Mouse (Mus musculus) erythroblast, embryonic 14.5 days (primary cell): ENCODE data around the gene Cdh6.

ENCODE experiments used
- GATA1 ChIP-seq: IDR thresholded peaks from 2 replicates; pipeline ENCODE4 v1.6.1; 2012; ENCODE audit warnings: low read length, inconsistent platforms, mixed read lengths
- TAL1 ChIP-seq: IDR thresholded peaks from 3 replicates; pipeline ENCODE4 v1.6.1; 2012; ENCODE audit warnings: low read length, inconsistent platforms, mixed read lengths

DNA sequence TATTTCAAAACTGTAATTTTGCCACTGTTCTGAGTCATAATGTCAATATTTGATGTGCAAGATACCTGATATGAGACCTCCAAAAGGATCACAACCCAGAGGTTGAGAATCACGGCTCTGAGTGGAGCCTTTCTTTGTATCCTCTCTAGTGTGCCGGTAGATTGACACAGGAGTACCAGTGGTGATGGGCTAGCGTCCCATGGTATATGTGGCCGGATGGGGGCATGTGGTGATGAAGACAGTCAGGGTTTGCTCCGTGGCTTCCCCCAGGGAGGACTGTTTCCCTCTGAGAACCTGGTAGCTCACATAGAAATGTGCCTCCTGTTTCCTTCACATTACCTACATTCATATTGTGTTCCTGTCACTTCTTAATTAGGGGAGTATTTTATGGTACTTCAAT is 43.2 kb downstream of the Cdh6 start:
- TF ChIP-seq GATA1: no peak
- no peak for TF ChIP-seq TAL1
